Mouse (Mus musculus) cerebellum, adult 9-10 months (tissue): ENCODE data around the gene Hsd11b1.
"Not testable (repeated sequence)": the region's sequence is repeated elsewhere in the genome, so short reads cannot be mapped to it uniquely, and the experiment has no call there.

Source experiments
- DNase-seq: peaks from one replicate; pipeline ENCODE4 v3.0.0; 2022

Hsd11b1 gene

DNA sequence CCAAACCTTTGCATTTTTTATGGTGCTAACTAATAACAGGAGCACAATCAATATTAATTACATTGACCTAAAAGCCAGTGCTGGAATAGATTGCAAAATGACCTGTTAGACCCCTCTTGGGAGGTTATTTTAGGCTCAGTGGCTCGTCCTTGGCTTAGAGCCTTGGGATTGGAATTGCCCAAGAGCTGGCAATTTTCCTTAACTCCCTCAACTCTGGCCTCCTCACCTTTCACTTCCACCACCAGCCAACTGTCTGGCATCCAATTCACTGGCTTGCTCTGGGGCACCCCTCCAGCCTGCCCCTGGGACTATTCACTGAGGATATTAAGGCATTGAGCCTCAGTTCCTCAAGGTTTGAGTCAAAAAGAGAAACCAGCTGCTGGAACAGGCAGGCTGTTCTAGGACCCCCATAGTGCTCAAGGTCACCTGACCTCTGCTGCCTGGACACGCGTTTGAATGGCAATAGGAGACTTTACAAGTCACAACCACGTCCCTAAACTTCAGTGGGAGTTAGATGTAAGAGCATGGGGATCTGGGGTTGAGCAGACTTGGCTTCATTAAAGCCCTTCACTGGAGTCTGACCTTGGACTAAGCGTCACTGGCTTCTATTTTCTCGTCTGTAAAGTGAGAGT is 14.7 kb upstream of the Hsd11b1 start:
- DNase-seq, result no peak

DNA sequence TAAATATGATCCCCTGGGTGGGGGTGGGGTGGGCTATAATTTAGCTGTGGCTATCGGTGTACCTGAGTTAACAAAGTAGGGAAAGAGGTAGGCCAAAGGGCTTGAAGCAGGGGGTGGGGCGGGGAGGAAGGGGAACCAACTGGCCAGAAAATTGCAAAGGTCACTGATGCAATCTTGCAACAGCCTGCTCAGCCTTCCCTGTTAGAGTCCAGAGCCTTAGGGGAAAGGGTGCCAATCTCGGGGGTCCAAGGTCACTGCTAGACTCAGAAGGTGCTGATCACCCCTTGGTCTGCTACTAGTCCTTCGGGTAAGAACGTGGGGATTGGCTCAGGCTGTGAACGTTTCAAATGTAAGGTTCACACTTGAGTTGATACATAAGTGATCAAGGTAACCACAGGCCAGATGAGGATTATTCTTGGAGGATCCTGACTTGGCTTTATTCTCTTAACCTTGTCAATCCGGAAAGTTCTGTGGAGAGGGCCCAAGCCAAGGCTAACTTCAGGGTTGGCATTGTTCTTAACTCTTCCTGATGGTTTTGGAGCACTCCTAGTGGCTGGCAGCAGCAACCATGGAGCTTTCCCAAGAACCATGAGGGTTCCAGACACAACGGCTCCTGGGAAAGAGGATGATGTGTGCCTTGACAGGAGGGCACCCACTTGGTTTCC is 10.7 kb upstream of the Hsd11b1 start:
- DNase-seq, result no peak

DNA sequence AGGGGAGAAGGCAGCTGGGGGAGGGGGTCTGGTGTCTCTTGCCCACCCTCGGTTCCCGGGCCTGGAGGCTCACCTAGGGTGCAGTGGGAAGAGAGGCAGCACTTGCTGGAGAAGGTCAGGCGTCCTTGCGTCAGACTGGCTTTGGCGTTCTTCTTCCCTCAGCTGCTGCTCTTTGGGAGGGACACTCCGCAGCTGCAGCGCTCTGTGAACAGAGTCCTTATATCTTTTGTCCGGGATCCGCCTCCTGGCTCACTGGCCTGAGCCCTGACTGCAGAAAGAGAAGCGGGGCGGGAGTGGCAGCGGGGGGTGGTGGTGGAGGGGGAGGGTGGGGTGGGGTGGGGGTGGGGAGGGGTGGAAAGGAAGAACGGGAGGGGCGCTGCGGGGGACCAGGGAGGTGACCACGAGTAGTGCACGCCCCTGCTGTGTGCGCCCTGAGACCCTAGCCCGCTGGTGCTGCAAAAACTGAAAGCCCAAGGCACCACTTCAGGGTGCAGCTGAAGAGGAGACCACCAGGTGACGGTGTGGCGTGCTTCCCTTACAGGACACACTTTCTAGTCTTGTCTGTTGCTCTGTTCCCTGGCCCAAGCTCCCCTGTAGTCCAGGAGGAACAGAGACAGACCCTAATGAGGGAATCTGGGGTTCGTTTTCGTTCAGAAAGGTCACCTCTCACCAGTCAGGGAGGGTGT is 9.2 kb upstream of the Hsd11b1 start, which contains the start of gene G0s2:
G0s2 (minus strand) TSS at position 302 of the 686 bp plus-strand sequence.
- DNase-seq, result peak; percentile 60

DNA sequence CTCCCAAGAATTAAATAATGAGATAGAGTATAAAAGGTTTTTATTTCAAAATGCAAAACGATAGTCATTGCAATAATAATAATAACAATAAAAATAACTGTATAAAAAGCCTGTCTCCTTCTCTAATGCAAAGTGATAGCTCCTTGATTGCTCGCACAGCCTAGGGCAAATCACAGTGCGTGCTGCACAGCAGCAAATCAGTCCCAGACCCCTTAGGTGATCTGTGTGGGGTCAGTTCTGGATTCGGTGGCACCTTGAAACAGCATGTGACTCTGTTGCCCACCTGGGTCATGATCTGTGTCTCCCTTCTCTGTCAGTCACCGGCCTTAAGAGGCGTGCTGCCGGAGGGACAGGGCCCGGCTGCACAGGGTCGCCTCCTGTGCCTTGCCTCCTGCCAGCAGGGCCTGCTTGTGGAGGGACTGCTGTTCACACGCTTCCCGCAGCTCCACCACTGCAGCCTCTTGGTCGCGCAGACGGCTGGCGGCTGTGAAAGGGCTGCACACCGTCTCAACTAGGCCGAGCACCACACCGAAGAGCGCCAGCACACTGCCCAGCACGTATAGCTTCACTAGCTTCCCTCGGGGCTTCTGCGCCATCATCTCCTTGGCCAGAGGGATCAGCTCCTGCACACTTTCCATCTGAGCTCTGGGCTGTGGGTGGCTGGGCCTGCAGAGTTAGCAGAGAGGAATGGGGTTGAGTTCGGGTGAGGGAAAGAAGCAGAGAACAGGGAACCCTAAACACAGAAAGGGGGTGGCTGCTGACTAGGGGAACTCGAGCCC is 8.5 kb upstream of the Hsd11b1 start:
- peak; percentile 44 for DNase-seq

DNA sequence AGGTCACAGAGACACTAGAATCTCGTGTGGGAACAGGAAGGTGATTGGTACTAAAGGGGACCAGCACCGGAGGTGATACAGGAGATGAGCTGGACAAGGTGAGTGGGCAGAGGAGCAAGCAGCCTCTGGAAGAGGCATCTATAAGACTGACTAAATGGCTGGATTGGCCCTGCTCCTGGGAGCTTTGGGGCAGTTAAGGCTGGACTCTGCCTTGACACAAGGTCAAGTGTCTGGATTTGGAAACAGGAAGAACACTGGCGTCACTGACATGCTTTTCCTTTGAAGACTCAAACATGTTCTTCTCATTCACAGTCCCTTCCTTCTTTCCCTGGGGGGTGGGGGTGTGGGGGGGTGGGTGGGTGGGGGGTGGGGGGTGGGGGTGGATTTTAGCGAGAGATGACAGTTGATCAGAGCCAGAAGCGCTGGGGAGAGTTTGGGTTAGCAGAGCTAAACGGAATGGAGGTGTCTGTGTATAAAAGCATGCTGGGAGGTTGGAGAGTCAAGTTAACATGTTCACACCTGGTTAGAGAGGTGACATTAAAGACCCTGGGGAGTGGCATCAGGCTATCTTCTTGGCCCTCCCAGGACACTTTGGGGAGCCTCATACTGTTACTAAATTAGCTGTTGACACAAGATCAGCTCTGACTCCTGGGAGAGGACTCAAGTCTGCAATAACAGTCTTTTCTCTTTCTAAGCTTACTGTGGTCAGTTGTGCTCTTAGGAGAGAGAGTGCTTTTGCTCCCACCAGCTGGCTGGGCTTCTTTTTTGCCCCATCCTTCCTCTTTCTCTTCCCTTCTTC is 7.3 kb upstream of the Hsd11b1 start:
- DNase-seq, result no peak

DNA sequence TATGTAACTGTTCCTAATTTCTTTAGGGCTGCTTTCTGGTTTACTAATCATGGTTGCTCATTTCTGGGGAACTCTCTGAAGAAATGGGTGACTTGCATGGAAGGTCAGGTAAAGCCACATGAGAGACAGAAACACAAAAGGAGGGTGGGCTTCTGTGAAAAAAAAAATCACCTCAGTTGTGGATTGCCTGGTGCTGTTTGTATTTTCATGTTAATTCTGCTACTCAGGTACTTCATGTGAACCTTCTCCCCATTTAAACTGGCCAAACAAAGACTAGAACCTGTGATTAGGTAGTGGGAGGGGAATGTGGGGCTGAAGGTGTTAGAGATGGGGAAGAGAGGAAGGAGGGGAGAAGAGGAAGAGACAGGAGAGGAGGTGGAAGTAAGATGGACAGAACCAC is 1.9 kb upstream of the Hsd11b1 start:
- DNase-seq, result no peak

DNA sequence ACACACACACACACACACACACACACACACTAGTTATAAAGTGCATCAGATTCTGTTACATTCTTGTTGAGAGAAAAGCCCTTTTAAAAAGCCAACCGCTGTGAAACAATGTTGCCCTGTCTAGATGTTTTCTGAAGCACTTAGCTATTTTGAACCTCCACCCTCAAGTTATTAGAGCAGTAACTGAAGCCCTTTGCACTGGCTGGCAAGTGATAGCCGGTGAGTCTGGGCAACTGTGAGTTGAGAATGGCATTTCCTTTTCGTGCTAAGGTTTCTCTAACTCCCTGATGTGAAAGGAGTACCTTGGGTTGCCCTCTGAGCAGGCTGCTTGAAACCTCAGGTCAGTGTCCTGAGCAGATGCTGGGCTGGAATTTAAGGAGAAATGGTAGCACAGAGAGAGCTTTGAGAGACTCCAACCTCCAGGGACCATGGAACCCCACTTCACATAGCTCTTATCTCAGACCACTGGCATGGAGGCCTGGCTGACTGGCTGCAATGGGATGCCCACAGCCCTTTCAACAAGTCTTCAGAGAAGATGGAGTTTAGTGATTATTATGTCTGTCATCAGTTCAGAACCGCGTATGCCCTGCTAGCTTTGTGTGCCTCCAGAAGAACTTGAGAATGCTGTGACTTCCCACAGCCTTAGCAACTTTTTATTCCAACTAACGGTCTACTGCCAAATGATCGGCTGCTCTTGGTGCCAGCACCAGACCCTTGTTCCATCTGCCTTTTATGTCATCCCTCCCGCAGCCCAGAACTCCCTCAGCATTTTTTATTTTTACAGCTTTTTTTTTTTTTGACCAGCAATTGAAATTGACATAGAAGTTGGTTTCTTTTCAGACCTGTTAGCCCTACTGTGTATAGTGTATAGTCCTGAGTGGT is 608 bp downstream of the Hsd11b1 start:
- DNase-seq, result no peak

DNA sequence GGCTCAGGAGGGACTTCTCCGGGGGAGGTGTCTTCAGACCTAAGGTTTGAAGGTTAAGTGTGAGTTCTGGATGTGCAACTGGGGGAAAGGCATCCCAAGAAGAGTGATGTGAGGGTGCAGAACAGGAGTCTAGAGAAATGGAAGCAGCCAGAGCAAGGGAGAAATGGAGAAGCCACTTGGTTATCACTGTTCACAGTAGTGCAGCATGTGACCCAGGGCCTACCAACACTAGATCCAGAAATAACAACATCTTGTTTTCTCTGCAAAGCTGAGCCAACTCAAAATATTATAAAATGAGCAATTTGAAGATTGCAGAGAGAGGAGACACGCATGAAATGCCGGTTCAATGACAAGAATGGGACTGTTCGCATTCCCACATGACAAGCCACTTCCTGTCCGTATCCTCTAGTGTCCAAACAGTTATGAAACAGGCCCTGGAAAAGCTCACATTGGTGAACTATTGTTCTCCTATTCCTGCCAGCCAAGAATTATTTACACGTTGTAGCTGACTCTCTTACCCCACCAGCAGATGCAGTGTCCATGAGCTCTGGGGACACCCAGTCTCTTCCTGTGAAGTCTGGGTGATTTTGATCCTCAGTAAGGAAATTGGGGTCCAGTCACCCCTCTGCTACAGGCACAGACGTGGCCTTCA is 1.9 kb downstream of the Hsd11b1 start:
- no peak for DNase-seq

DNA sequence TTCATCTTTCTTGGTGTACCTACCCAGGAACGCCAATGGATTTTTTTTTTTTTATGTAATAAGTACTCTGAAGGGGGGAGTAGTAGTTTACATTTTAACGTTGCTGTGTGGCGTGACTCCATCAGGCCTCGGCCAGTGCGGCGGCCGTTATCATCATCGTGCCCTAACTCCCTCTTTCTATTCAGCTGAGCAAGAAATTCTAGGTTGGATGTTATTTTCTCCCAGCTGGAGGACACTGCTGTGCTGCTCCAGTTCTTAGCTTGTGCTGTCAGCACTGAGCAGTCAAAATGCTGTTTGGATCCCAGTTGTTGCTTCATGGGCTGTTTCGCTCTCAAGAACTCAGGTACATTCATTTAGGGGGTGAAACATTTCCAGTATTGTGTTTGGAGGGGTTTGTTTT is 4.3 kb downstream of the Hsd11b1 start:
- no peak for DNase-seq

DNA sequence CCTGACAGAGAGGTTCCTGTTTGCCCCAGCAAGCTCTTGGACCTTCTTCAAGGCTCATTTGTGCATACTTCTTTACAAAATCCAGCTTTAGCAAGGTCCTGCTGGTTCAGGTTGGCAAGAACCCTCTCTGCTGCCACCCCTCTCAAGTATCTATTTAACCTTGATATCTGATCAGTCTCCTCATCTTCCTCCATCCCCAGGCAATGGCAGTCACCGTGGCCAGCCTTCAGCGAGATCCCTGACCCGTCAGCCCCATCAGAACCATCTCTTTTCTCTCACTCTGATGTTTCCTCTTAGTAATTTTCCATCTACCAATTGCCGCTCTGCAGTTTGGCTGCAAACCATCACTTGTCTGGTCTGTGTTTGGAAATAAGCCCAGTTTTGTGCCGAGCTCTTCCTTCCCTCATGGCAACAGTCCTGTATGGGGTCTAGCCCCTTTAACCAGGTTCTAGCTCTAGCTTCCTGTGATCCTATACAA is 7.2 kb downstream of the Hsd11b1 start:
- DNase-seq, result peak; percentile 80

DNA sequence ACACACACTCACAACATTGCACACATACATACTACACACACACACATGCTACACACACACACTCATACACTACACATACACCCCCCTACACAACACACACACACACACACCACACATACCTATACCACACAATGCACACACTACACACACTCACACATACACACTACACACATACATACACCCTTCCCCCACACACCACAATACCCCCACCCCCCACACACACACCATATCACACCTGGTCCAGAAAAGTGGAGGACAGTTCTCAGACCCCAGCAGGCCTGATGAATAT is 7.6 kb downstream of the Hsd11b1 start:
- DNase-seq, result peak; percentile 43

DNA sequence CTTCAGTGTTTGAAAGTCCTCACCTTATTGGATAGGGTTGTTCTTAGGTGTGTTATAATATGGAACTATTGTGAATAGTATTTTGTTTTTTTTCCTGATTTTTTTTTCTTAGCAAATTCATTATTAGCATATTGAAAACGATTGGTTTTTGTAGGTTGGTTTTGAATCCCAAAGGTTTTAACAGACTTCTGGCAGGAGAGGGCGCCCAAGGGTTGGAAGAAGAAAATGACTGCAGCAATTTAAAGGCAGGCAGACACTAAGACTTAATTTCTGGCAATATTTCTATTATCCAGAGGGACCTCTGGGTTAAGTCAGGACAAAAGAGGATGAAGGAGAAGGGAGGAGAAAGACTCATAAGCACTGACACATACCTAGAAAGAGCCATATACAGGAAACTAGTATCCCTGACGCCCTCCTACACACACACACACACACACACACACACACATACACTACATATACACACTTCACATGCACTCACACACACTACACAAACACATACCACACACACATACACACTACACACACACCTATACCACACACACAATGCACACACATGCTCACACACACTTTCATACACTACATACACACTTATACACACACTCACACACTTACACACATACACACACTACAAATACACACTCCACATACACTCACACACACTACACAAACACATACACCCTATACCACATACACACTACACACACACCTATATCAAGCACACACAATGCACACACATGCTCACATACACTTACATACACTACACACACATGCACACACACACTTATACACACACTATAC is 8.2 kb downstream of the Hsd11b1 start:
- peak; percentile 87 for DNase-seq

DNA sequence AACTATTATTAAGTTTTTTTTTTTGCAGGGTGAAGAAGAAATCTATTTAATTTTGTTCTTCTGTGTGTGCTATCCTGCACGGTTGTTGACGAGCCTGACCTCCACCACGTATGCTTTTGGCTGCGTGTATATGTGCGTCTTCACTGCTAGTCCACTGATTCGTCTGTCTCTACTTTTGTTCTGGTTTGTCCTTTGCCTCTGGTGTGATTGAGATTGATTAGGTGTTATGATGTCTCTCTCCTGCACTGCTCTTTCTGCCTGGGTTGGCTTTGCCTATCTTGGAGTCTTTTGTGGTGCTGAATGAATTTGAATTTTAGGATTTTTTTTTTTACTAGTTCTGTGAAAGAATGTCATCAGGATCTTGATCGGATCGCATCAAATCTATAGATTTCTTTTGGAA is 8.8 kb downstream of the Hsd11b1 start:
- no peak for DNase-seq

DNA sequence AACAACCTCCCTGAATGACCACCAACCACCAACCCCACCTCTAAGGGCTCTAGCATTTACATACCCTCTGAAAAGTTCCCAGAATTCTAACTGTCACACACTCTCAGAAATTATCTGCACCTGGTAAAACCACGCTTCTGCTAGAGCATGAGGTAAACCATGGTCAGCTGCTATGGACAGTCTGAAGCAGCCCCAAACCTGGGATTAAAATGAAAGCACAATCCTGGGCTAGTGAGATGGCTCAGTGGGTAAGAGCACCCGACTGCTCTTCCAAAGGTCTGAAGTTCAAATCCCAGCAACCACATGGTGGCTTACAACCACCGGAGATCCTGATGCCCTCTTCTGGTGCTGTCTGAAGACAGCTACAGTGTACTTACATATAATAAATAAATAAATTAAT is 10.0 kb downstream of the Hsd11b1 start:
- not testable (repeated sequence) for DNase-seq

DNA sequence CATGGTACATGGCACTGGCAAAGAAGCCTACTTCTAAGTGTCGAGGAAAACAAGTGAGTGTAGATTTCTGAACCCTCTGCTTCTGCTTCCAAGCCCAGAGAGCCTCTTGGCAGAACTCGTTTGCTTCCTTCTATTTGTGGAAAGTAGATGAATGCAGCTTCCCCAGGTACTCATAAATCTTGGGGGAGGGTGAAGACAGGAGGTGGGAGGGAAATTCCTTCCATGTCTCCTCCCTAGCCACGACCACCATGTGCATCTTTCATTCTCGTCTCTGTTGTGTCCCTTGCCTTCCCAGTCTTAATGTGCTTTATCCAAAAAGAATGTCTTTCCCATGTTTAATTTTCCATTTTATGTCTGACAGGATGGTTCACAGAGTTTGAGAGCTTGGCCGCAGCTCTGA is 11.3 kb downstream of the Hsd11b1 start:
- DNase-seq, result no peak

DNA sequence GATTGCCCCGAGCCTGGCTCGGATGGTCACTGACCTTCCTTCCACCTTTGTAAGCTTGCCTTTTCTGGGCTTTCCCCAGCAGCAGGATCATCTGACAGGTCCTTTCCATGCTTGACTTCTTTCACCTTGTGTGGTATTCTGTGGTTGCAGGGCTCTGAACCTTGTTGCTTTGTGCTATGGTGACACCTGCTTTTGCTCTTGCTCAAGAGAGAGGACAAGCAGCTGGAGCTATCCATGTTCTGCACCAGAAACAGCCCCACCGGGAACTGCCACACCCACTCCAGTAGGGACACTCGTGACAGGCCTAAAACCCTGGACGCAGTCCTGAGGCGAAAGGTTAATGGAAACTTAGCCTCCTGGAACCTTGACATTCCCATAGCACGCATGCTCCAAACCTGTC is 12.5 kb downstream of the Hsd11b1 start:
- no peak for DNase-seq

DNA sequence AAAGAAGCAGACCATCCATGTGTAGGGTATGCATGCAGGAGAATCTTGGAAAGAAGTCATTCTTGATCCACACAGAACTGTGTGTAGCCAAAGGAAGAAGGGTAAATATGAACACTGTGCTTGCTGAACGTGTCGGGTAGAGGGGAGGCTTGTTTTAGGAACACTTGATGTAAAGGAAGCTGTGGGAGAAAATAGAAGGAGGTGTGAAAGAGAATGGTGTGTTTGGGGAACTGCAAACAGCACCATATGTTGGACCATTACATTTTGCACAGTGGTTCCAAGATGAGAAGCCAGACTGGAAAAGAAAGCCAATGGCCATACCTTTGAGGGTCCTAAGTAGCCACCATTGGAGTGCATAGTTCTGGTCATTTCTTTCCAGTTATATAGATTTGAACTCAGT is 13.8 kb downstream of the Hsd11b1 start:
- no peak for DNase-seq

DNA sequence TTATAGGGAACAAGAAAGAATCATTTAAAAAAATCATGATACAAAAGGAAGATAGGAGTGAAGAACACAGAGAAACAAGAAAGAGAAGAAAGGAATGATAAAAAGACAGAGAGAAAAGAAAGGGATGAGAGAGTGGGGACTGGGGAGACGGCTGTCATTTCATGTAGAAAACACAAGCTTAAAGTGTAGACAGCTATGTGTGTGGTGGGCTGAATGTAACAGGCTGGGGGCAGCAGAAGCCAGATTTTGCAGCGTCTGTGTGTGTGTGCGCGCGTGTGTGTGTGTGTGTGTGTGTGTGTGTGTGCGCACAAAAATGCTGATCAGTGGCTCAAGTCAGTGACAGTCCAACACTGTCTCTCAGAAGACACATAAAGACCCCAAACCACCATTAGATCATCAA is 19.6 kb downstream of the Hsd11b1 start:
- DNase-seq, result no peak

DNA sequence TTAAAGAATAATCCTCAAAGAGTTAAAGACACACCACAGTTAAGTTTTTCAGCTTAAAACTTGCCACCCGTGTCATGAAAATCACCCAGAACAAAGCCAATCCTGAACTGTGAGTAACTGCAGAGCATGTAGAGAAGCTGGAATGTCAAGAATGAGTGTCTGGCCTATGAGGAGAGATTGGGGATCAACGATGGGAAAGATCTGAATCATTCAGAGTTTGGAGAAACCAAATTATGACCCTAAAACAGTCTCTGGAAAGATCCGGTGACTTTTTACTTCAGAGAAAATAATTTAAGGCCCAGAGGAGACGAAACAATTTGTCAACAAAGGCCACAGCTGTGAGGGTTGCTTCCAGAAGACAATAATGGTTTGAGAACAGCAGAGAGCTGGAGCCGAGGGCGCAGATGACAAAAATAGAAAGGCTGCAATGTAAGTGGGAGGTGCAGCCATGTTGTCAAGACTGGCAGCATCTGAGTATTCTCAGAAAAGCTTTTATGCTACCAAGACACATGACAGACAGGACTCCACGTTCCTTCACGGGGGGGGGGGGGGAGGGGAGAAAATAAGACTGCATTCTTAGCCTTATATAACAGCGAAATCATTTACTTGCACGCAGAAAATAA is 20.2 kb downstream of the Hsd11b1 start:
- no peak for DNase-seq

DNA sequence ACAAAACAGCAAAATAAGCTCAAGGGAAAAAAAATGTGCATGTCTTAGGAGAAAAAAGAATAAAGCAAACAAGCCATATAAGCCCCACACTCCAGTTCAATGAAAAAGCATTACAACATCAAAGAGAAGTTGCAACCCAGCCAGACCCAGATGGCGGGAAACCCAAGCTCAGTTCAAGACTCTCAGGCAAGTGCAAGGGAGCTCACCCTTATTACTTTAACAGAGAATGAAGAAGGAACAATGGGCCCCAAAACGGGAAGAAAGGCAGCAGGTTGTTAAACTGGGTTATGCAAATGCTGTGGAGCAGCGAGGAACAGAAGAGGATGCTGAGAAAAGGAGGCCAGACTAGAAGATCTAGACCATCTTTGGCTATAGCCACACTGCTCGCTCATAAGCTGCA is 21.0 kb downstream of the Hsd11b1 start:
- no peak for DNase-seq
